Mouse (Mus musculus) intestine, embryonic 14.5 days (tissue): ENCODE data around the gene Adgrg7. TPM values are rescaled to one million over a fixed set of nuclear protein-coding genes. Genes with fewer than 3 reads are reported as not detected.

Experiments used
- ATAC-seq: fragments of 200-750 bp; cut with Nextera tagmentation; replicated peaks from 2 replicates; pipeline ENCODE4 v1.8.0; 2017; ENCODE audit warnings: low read depth, moderate number of reproducible peaks, moderate TSS enrichment, moderate library complexity; ENCODE audit not compliant: low FRiP score, low TSS enrichment
- DNase-seq: peaks from one replicate; pipeline ENCODE4 v3.0.0-alpha.2; 2018; ENCODE audit warnings: low spot score
- H3K27ac ChIP-seq: fragments of 300-500 bp; sonication (generic); 2 replicates; pipeline ENCODE4 v1.5.1; 2014; ENCODE audit warnings: low read depth, mild to moderate bottlenecking, control low read depth
- H3K27me3 ChIP-seq: fragments of 300-500 bp; sonication (generic); replicated peaks from 2 replicates; pipeline ENCODE4 v1.6.1; 2014; ENCODE audit warnings: low read length, control low read depth; ENCODE audit not compliant: control insufficient read depth, insufficient read depth
- H3K36me3 ChIP-seq: fragments of 300-500 bp; sonication (generic); 2 replicates; pipeline ENCODE4 v1.6.1; 2014; ENCODE audit warnings: low read length, control low read depth; ENCODE audit not compliant: control insufficient read depth, insufficient read depth
- H3K4me1 ChIP-seq: fragments of 300-500 bp; sonication (generic); replicated peaks from 2 replicates; pipeline ENCODE4 v1.6.1; 2014; ENCODE audit warnings: low read length, control low read depth, mixed read lengths; ENCODE audit not compliant: control insufficient read depth, insufficient read depth
- H3K4me2 ChIP-seq: fragments of 300-500 bp; sonication (generic); 2 replicates; pipeline ENCODE4 v1.6.1; 2014; ENCODE audit warnings: low read length
- H3K4me3 ChIP-seq: fragments of 300-500 bp; sonication (generic); 2 replicates; pipeline ENCODE4 v1.5.1; 2014; ENCODE audit warnings: low read depth, low read length, control low read depth, mixed read lengths
- H3K9ac ChIP-seq: fragments of 300-500 bp; sonication (generic); 2 replicates; pipeline ENCODE4 v1.6.1; 2014; ENCODE audit warnings: mild to moderate bottlenecking, low read length
- H3K9me3 ChIP-seq: fragments of 300-500 bp; sonication (generic); 2 replicates; pipeline ENCODE4 v1.6.1; 2016; ENCODE audit warnings: low read length, control low read depth; ENCODE audit not compliant: control insufficient read depth
- WGBS: fragments of 180-500 bp; shearing (Covaris S2); extraction: QIAGEN DNeasy Blood & Tissue Kit; methylation state at CpG from one replicate; pipeline ENCODE4 v1.1.7; 2014; 5-methylcytosine and 5-hydroxymethylcytosine counted together
- polyA plus RNA-seq: library from polyadenylated mRNA; unstranded; fragments of >200 nt; fragmentation: Nextera tagmentation; extraction: Ambion mirVana; gene quantifications from 2 replicates; pipeline ENCODE4 v1.2.1, GENCODE M21; 2014

The Adgrg7 gene
- polyA plus RNA-seq, result 0.60 and 0.99 TPM in 2 replicates

GRCm38 (mm10) chr16:56795481-56796139 is at the start of gene Adgrg7:
TSS of gene Adgrg7 (minus strand) at chr16:56795855.
- Histone ChIP-seq H3K36me3 (no peaks in the 10 kb centered on the region), H3K9me3 (no peaks in the 10 kb centered on the region), H3K27ac (no peak within 1 kb of the TSS), H3K4me1 (no peaks in the 10 kb centered on the region), H3K27me3 (no peaks in the 10 kb centered on the region), H3K9ac (no peak within 1 kb of the TSS), H3K4me3 (no peak within 1 kb of the TSS), H3K4me2 (no peak within 1 kb of the TSS)
- DNase-seq, result no peak
- no peak for ATAC-seq
- WGBS, result 67% methylated on average over 8 of the region's 8 CpGs

- 82% methylated on average over 5 of the region's 5 CpGs for WGBS
- H3K9ac ChIP-seq, result no peak overlapping the region
Observed at GRCm38 (mm10) chr16:56842988-56843387, 47.3 kb upstream of the Adgrg7 start.

GRCm38 (mm10) chr16:56833312-56833711 is 37.7 kb upstream of the Adgrg7 start:
- no peak overlapping the region for H3K4me2 ChIP-seq
- 93% methylated on average over 1 of the region's 1 CpGs for WGBS
- H3K36me3 ChIP-seq, result no peaks in the 10 kb centered on the region
- DNase-seq, result no peak
- H3K27me3 ChIP-seq, result no peaks in the 10 kb centered on the region
- H3K4me3 ChIP-seq, result no peak overlapping the region
- ATAC-seq, result no peak
- no peaks in the 10 kb centered on the region for H3K4me1 ChIP-seq
- H3K9me3 ChIP-seq, result no peaks in the 10 kb centered on the region
- no peak overlapping the region for H3K27ac ChIP-seq
- no peak overlapping the region for H3K9ac ChIP-seq

More at GRCm38 (mm10) chr16:56842988-56843387, 47.3 kb upstream of the Adgrg7 start:
- no peaks in the 10 kb centered on the region for H3K9me3 ChIP-seq
- no peak overlapping the region for H3K4me3 ChIP-seq
- no peaks in the 10 kb centered on the region for H3K36me3 ChIP-seq
- no peaks in the 10 kb centered on the region for H3K4me1 ChIP-seq
- no peaks in the 10 kb centered on the region for H3K27me3 ChIP-seq
- H3K27ac ChIP-seq, result no peak overlapping the region
- no peak for DNase-seq
- H3K4me2 ChIP-seq, result no peak overlapping the region
- no peak for ATAC-seq

- no peaks in the 10 kb centered on the region for H3K27me3 ChIP-seq
- no peak overlapping the region for H3K27ac ChIP-seq
- no peak overlapping the region for H3K9ac ChIP-seq
- H3K4me1 ChIP-seq, result no peaks in the 10 kb centered on the region
- ATAC-seq (no peak), DNase-seq (no peak)
- WGBS, result 84% methylated on average over 2 of the region's 2 CpGs
- H3K4me3 ChIP-seq, result no peak overlapping the region
- no peak overlapping the region for H3K4me2 ChIP-seq
- no peaks in the 10 kb centered on the region for H3K36me3 ChIP-seq
- H3K9me3 ChIP-seq, result no peaks in the 10 kb centered on the region
Observed at GRCm38 (mm10) chr16:56831986-56832385, 36.3 kb upstream of the Adgrg7 start.

GRCm38 (mm10) chr16:56801370-56802109 is 5.9 kb upstream of the Adgrg7 start:
- Histone ChIP-seq H3K4me2 (no peak overlapping the region), H3K9me3 (no peaks in the 10 kb centered on the region), H3K27me3 (no peaks in the 10 kb centered on the region), H3K4me3 (no peak overlapping the region), H3K4me1 (no peaks in the 10 kb centered on the region), H3K9ac (no peak overlapping the region), H3K36me3 (no peaks in the 10 kb centered on the region), H3K27ac (no peak overlapping the region)
- DNase-seq, result no peak
- 64% methylated on average over 6 of the region's 6 CpGs for WGBS
- no peak for ATAC-seq

GRCm38 (mm10) chr16:56800946-56801345 is 5.3 kb upstream of the Adgrg7 start:
- Histone ChIP-seq H3K9ac (no peak overlapping the region), H3K4me1 (no peaks in the 10 kb centered on the region), H3K36me3 (no peaks in the 10 kb centered on the region), H3K4me2 (no peak overlapping the region), H3K9me3 (no peaks in the 10 kb centered on the region), H3K4me3 (no peak overlapping the region), H3K27ac (no peak overlapping the region), H3K27me3 (no peaks in the 10 kb centered on the region)
- 84% methylated on average over 7 of the region's 7 CpGs for WGBS
- no peak for ATAC-seq
- no peak for DNase-seq

- Histone ChIP-seq H3K27me3 (no peaks in the 10 kb centered on the region), H3K36me3 (no peaks in the 10 kb centered on the region), H3K4me3 (no peak overlapping the region), H3K9ac (no peak overlapping the region), H3K27ac (no peak overlapping the region), H3K4me2 (no peak overlapping the region), H3K4me1 (no peaks in the 10 kb centered on the region), H3K9me3 (no peaks in the 10 kb centered on the region)
- ATAC-seq (no peak), DNase-seq (no peak)
- 43% methylated on average over 2 of the region's 2 CpGs for WGBS
Observed at GRCm38 (mm10) chr16:56800469-56800868, 4.8 kb upstream of the Adgrg7 start.

GRCm38 (mm10) chr16:56799541-56800029 is 3.9 kb upstream of the Adgrg7 start:
- 82% methylated on average over 3 of the region's 3 CpGs for WGBS
- Histone ChIP-seq H3K4me3 (no peak overlapping the region), H3K9ac (no peak overlapping the region), H3K27me3 (no peaks in the 10 kb centered on the region), H3K4me1 (no peaks in the 10 kb centered on the region), H3K9me3 (no peaks in the 10 kb centered on the region), H3K36me3 (no peaks in the 10 kb centered on the region), H3K27ac (no peak overlapping the region), H3K4me2 (no peak overlapping the region)
- DNase-seq, result no peak
- no peak for ATAC-seq
